Mouse (Mus musculus) spleen, adult 2 months (tissue): Measurements from ENCODE around the gene Cnksr3. TPM values are rescaled to one million over a fixed set of nuclear protein-coding genes. Genes with fewer than 3 reads are reported as not detected.

Source experiments
- DNase-seq, 2 experiments: peaks; one replicate each; pipeline versions ENCODE4 v3.0.0 to v3.0.0-alpha.2; 2012 to 2021; ENCODE audit warnings: low spot score in 2 of 2, low read depth in 1 of 2
- H3K27ac ChIP-seq: fragments of 200-500 bp; 2 replicates; pipeline ENCODE4 v1.5.1; 2012; ENCODE audit warnings: low read length, inconsistent platforms; ENCODE audit not compliant: insufficient read depth
- H3K27me3 ChIP-seq: fragments of 200-500 bp; 2 replicates; pipeline ENCODE4 v1.6.1; 2012; ENCODE audit warnings: mild to moderate bottlenecking, moderate library complexity, low read length, inconsistent platforms; ENCODE audit not compliant: control insufficient read depth, insufficient read depth
- H3K36me3 ChIP-seq: fragments of 200-500 bp; 2 replicates; pipeline ENCODE4 v1.6.1; 2012; ENCODE audit warnings: mild to moderate bottlenecking, low read length, inconsistent platforms; ENCODE audit not compliant: control insufficient read depth, insufficient read depth
- H3K4me1 ChIP-seq: fragments of 200-500 bp; 2 replicates; pipeline ENCODE4 v1.6.1; 2011; ENCODE audit warnings: inconsistent platforms; ENCODE audit not compliant: control insufficient read depth, insufficient read depth, insufficient read length
- H3K4me3 ChIP-seq: fragments of 200-500 bp; 2 replicates; pipeline ENCODE4 v1.5.1; 2011; ENCODE audit warnings: mild to moderate bottlenecking, inconsistent platforms; ENCODE audit not compliant: insufficient read depth, insufficient read length; ENCODE audit errors: extremely low read depth
- CTCF ChIP-seq: fragments of 200-500 bp; IDR thresholded peaks from 2 replicates; pipeline ENCODE4 v1.5.1; 2011; ENCODE audit warnings: mild to moderate bottlenecking, inconsistent platforms; ENCODE audit not compliant: insufficient read depth, insufficient read length, insufficient replicate concordance; ENCODE audit errors: extremely low read depth
- POLR2A ChIP-seq: fragments of 200-500 bp; IDR thresholded peaks from 2 replicates; pipeline ENCODE4 v1.6.1; 2011; ENCODE audit warnings: low read depth, low read length, inconsistent platforms
- WGBS: fragments of 180-500 bp; shearing (Covaris S2); methylation state at CpG from one replicate; pipeline ENCODE4 v1.1.7; 2018; 5-methylcytosine and 5-hydroxymethylcytosine counted together
- polyA plus RNA-seq: library from polyadenylated mRNA; depleted of rRNA; stranded (reverse); fragments of >200 nt; gene quantifications from 2 replicates; pipeline ENCODE4 v1.2.3, GENCODE M21; 2012

Gene Cnksr3
- polyA plus RNA-seq, 1 experiment, result 5.8 TPM

DNA sequence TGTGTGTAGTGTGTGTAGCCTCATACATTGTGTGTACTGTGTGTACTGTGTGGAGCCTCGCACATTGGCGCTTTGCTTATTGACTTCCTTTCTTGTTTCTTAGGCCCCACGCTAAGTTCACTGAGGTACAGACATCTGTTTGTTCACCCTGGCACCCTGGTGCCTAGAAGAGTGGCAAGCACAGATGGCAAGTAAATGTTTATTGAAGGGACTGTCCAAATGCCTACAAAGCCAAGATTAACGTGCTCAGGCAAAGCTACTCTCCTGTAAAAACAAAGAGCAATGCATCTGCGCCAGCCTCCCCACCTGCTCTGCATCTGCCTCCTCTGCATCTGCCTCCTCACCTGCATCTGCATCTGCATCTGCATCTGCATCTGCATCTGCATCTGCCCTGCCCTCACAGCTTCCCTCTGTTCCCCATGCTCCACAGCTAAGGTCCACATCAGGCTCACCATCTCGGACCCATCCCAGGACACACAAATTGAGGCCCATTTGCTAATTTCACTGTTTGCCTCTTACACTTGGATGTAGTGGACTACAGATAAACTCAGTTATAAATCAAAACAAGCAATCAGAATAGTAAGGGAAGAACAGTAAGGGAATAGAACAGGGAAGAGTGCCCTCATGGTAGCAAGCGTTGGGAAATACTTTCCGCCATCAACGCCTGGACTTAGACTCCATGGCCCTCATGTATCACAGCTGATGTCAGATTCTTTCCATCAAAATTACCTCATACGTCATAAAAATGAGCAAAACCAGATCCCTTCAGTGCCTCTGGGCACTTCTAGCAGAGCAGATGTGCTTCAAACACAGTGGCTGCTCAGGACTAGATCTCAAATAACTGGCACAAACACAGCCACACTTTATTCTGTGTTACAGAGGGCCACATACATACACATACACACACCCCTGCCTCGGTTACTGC is 62.1 kb downstream of the Cnksr3 start:
- H3K4me1 ChIP-seq, result no peaks in the 10 kb centered on the region
- no peak for DNase-seq
- H3K27me3 ChIP-seq, result no peaks in the 10 kb centered on the region
- H3K27ac ChIP-seq, result no peak overlapping the region
- no peaks in the 10 kb centered on the region for H3K36me3 ChIP-seq
- TF ChIP-seq POLR2A, result no peak
- no peak for TF ChIP-seq CTCF
- WGBS, result 93% methylated on average over 11 of the region's 11 CpGs
- H3K4me3 ChIP-seq, result no peak overlapping the region

DNA sequence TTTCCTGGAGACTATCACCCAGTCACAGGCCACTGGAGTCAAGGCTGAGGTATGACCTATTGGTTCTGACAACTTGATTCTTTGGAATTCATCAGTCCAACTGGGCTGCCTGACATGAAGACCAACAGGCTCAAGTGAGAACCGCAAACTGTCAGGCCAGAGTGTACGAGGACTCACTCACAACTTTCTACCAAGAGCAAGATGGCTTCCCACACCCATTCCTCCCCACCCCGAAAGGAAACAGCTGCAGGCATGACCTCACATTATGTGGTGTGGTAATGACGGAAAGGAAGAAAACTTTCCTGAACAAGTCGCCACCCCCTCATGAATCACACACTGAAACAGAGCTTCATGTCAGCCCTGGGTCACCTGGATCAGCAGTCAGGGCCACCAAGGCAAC is 66.4 kb downstream of the Cnksr3 start:
- Histone ChIP-seq H3K27me3 (no peaks in the 10 kb centered on the region), H3K36me3 (no peaks in the 10 kb centered on the region), H3K4me1 (no peaks in the 10 kb centered on the region), H3K4me3 (no peak overlapping the region), H3K27ac (no peak overlapping the region)
- WGBS, result 70% methylated on average over 5 of the region's 5 CpGs
- no peak for DNase-seq
- TF ChIP-seq CTCF (no peak), POLR2A (no peak)

DNA sequence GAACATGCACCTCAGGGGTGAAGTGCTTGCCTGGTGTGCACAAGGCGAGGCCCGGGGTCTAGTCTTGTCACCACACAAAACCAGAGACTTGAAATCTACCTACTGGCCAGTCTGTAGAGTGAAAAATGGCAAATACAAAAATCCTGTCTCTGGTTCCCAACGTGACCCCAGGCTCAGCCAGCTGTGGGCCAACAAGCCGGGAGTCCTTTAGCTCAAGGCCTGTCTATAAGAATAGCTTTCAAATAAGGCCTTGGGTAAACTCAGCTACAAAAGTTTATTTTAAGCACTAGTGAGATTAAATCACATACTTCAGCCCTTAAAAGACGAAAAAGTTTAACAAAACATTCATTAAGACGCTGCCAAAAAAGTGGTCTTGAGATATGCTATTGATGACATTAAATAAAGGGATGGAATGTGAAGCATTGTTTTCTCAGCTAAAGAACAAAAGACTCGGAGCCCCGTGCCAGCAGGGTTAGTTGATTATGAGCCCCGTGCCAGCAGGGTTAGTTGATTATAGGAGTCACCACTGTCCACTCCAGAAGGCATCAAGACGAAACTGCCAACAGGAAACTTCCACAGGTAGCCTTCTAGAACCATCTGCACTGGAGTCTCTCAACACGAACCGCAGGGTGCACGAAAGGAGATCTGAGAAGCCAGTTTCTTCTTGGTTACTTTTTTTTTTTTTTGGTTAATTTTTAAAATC is 67.8 kb downstream of the Cnksr3 start:
- no peaks in the 10 kb centered on the region; the same call in 1 of the 2 replicates for H3K36me3 ChIP-seq
- no peak overlapping the region; the same call in 1 of the 2 replicates for H3K4me3 ChIP-seq
- H3K27me3 ChIP-seq, result no peaks in the 10 kb centered on the region
- no peak overlapping the region for H3K27ac ChIP-seq
- DNase-seq, result no peak
- TF ChIP-seq POLR2A, result no peak
- no peak for TF ChIP-seq CTCF
- 91% methylated on average over 13 of the region's 13 CpGs for WGBS
- H3K4me1 ChIP-seq, result no peaks in the 10 kb centered on the region; the same call in 1 of the 2 replicates

DNA sequence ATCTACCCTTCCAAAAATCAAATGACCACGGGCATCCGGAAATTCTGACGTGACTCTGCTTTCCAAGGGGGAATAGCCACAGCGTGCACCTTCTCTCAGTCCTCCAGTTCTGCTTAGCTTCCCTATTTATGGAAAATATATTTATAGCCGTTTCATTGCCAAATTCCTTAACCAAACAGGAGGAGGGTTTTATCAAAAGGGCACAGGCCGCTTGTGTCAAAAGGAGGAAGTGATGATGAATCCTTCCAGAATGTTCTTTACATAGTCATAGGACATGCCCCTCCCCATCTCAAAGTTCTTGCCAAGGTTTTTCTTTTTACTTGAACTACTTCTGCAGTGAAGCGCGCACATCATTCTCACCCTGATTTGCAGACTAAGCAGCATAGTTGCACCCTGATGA is 69.8 kb downstream of the Cnksr3 start:
- WGBS, result 83% methylated on average over 8 of the region's 8 CpGs
- TF ChIP-seq POLR2A (no peak), CTCF (no peak)
- Histone ChIP-seq H3K4me3 (no peak overlapping the region), H3K27ac (no peak overlapping the region), H3K36me3 (no peaks in the 10 kb centered on the region; the same call in 1 of the 2 replicates), H3K4me1 (no peaks in the 10 kb centered on the region; the same call in 1 of the 2 replicates), H3K27me3 (no peaks in the 10 kb centered on the region)
- DNase-seq, result no peak

DNA sequence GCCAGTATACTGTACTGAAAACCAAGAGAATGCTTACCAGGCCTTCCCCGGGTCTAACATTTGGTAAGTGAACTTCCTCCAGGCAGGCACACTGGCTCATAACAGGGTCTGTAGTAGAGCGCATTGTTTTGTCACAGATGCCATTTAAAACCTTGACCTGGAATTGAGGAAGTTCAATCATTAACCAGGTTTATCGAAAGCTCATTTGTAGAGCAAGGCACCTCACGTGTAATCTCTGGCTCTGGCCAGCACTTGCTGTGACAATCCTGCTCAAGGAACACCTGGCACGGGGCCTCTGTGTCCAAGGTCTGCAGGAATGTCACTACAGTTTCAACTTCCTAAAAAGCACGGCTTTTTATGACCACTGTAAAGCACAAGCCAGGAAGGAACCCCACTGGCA is 71.8 kb downstream of the Cnksr3 start:
- Histone ChIP-seq H3K27me3 (no peaks in the 10 kb centered on the region), H3K27ac (no peak overlapping the region), H3K4me1 (no peaks in the 10 kb centered on the region; the same call in 1 of the 2 replicates), H3K36me3 (no peaks in the 10 kb centered on the region; the same call in 1 of the 2 replicates), H3K4me3 (no peak overlapping the region)
- TF ChIP-seq POLR2A (no peak), CTCF (no peak)
- WGBS, result 42% methylated on average over 6 of the region's 6 CpGs
- DNase-seq, result no peak

DNA sequence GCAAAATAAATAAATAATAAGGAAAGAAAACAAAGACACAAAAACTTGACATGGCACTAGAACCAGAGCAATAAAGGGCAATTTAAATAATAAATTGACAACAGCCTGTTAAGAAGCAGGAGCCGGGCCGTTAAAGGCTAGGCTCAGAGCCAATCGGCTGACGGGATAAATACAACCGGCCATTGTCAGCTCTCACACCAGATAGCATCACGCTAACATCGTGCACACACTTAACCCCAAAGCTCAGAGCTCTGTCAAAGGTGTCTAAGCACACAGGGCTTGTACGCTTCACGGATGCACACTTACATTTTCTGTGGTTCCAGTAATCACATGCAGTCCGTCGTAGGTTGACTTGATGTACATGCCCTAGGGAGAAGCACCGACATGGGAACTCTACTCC is 74.0 kb downstream of the Cnksr3 start:
- no peak for DNase-seq
- no peaks in the 10 kb centered on the region; the same call in 1 of the 2 replicates for H3K4me1 ChIP-seq
- peaks cover 6% of the 10 kb centered on the region for H3K36me3 ChIP-seq
- H3K4me3 ChIP-seq, result no peak overlapping the region
- no peak for TF ChIP-seq POLR2A
- no peak for TF ChIP-seq CTCF
- WGBS, result 94% methylated on average over 12 of the region's 12 CpGs
- H3K27me3 ChIP-seq, result no peaks in the 10 kb centered on the region
- H3K27ac ChIP-seq, result no peak overlapping the region

DNA sequence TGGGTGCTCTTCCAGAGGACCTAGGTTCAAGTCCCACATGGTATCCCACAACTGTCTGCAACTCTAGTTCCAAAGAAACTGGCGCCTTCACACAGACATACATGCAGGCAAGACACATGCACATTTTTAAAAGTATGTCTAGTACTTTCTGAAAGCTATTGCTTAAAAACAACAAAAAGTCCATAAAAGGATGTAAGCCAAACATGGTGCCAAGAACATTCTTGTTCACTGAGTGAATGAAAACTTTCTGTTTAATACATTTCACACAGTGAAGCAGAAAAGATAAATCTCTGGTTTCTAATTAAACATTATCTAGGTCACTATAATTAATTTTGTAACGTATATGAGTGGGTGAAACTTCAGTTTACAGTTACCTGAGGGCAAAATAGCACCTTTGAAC is 76.3 kb downstream of the Cnksr3 start:
- Histone ChIP-seq H3K27ac (no peak overlapping the region), H3K4me1 (no peaks in the 10 kb centered on the region; the same call in 1 of the 2 replicates), H3K4me3 (no peak overlapping the region), H3K36me3 (peaks cover 6% of the 10 kb centered on the region), H3K27me3 (no peaks in the 10 kb centered on the region)
- TF ChIP-seq POLR2A, result no peak
- no peak for TF ChIP-seq CTCF
- DNase-seq, result no peak
- WGBS, result 92% methylated on average over 2 of the region's 2 CpGs
